Mouse (Mus musculus) stomach, postnatal 0 days (tissue): ENCODE measurements around the gene Ngrn.

Experiments
- CTCF ChIP-seq: IDR thresholded peaks from 2 replicates; pipeline ENCODE4 v1.5.1; 2016; ENCODE audit warnings: antibody characterized with exemption, low read depth, mild to moderate bottlenecking, moderate library complexity
- EP300 ChIP-seq: optimal IDR thresholded peaks from 2 replicates; pipeline ENCODE3; 2016; ENCODE audit warnings: antibody characterized with exemption

DNA sequence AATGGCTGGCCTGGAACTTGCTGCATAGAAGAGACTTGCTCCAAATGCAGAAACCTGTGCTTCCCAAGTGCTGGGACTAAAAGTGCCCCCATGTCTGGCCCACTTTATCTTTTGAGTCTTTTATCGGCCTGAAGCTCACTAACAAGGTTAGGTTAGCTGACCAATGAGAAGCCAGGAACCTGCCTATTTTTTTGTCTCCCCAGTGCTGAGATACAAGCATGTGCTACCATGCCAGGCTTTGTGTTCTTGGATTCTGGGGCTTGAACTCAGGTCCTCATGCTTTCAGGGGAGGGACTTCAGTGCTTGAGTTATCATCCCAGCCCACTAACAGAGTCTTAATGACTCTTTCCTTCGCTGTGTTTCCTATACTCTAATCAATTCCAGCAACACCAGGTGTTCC, 3.3 kb upstream of the Ngrn start:
- TF ChIP-seq CTCF (no peak), EP300 (no peak)
